Mouse (Mus musculus) limb, embryonic 14.5 days (tissue): ENCODE measurements at regions not wholly inside any gene's neighbourhood (a gene's known extent, or its start where the extent isn't known, plus 50 kb on each side); places are given as distances from the start of the nearest gene placed in this dataset.
A peak's percentile ranks its signal among the peaks of the same experiment; 100 is the strongest.

Source experiments
- ATAC-seq: fragments of 200-750 bp; cut with Nextera tagmentation; 2 replicates; pipeline ENCODE4 v1.8.0; 2017; ENCODE audit warnings: low read depth, moderate number of reproducible peaks, moderate TSS enrichment; ENCODE audit not compliant: low FRiP score
- DNase-seq: peaks from one replicate; pipeline ENCODE4 v3.0.0-alpha.2; 2015; ENCODE audit warnings: low spot score
- H3K27ac ChIP-seq: fragments of 300-500 bp; sonication (generic); replicated peaks from 2 replicates; pipeline ENCODE4 v1.5.1; 2014; ENCODE audit warnings: low read depth, mild to moderate bottlenecking, low read length, moderate library complexity, mixed read lengths
- H3K27me3 ChIP-seq: fragments of 300-500 bp; sonication (generic); 2 replicates; pipeline ENCODE4 v1.6.1; 2014; ENCODE audit warnings: low read length, mixed read lengths; ENCODE audit not compliant: control insufficient read depth, insufficient read depth
- H3K36me3 ChIP-seq: fragments of 300-500 bp; sonication (generic); 2 replicates; pipeline ENCODE4 v1.6.1; 2014; ENCODE audit warnings: mild to moderate bottlenecking, low read length, moderate library complexity, mixed read lengths; ENCODE audit not compliant: control insufficient read depth, insufficient read depth
- H3K4me1 ChIP-seq: fragments of 300-500 bp; sonication (generic); 2 replicates; pipeline ENCODE4 v1.6.1; 2014; ENCODE audit warnings: antibody characterized with exemption, low read length, mixed read lengths; ENCODE audit not compliant: control insufficient read depth, insufficient read depth
- H3K4me2 ChIP-seq: fragments of 300-500 bp; sonication (generic); replicated peaks from 2 replicates; pipeline ENCODE4 v1.6.1; 2014; ENCODE audit warnings: low read depth, mild to moderate bottlenecking, low read length, moderate library complexity; ENCODE audit not compliant: severe bottlenecking
- H3K4me3 ChIP-seq: fragments of 300-500 bp; sonication (generic); replicated peaks from 2 replicates; pipeline ENCODE4 v1.5.1; 2014; ENCODE audit warnings: low read length
- H3K9ac ChIP-seq: fragments of 300-500 bp; sonication (generic); 2 replicates; pipeline ENCODE4 v1.6.1; 2014; ENCODE audit warnings: mild to moderate bottlenecking, low read depth, low read length, moderate library complexity; ENCODE audit not compliant: severe bottlenecking
- H3K9me3 ChIP-seq: fragments of 300-500 bp; sonication (generic); 2 replicates; pipeline ENCODE4 v1.6.1; 2016; ENCODE audit warnings: low read length; ENCODE audit not compliant: control insufficient read depth
- POLR2A ChIP-seq: fragments of 200-500 bp; IDR thresholded peaks from 2 replicates; pipeline ENCODE4 v1.8.0; 2012; ENCODE audit warnings: inconsistent platforms, mild to moderate bottlenecking, moderate library complexity, borderline replicate concordance; ENCODE audit not compliant: insufficient read depth, insufficient read length; ENCODE audit errors: extremely low read depth
- WGBS: fragments of 180-500 bp; shearing (Covaris S2); extraction: QIAGEN DNeasy Blood & Tissue Kit; methylation state at CpG from one replicate; pipeline ENCODE4 v1.1.7; 2014; 5-methylcytosine and 5-hydroxymethylcytosine counted together

DNA sequence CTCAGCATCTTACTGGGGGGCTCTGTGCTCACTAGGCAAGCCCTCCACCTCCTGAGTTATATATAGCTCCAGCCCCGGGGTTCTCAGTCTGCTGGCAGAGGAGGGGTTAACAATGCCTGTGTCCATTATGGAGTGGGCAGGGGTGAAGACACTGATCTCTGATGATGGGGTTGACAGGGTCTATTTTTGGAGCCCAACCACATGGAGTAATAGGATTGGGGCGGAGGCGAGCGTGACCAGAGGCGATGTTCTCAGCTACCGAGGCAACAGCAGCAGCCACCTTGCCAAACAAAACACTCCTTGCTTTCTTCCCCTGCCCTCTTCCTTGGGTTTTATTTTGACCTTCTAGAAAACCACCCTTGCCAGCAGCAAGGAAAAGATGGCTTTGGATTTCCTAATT lies 141.1 kb upstream of the Gli2 start:
- TF ChIP-seq POLR2A = no peak
- H3K36me3 ChIP-seq = no peaks in the 10 kb centered on the region
- ATAC-seq = no peak
- no peak overlapping the region for H3K4me2 ChIP-seq
- 75% methylated on average over 6 of the region's 6 CpGs for WGBS
- H3K9me3 ChIP-seq = no peaks in the 10 kb centered on the region
- no peak overlapping the region for H3K9ac ChIP-seq
- H3K4me1 ChIP-seq = peaks cover 2% of the 10 kb centered on the region
- no peaks in the 10 kb centered on the region for H3K27me3 ChIP-seq
- no peak for DNase-seq
- no peak overlapping the region for H3K27ac ChIP-seq
- H3K4me3 ChIP-seq = no peak overlapping the region

DNA sequence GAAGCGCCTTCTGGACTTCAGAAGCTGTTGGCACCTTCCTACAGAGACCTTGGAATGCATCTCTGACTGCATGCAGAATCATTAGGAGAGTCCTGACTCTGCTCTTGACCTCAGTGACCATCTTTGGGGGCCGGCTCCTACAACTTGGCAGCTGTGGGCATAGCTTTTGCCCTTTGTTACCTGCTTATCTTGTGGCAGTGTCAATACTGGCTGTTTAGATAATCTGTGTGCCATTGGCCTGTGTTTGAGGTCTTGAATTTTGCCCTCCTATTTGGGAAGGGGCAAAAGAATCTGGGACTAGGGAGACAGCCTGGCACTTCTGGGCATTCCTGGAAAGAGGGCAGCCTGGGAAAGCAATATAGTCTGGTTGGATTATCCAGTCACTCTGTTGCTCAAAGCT lies 137.8 kb upstream of the Gli2 start:
- Histone ChIP-seq H3K4me1 (peaks cover 5% of the 10 kb centered on the region), H3K9me3 (no peaks in the 10 kb centered on the region), H3K36me3 (no peaks in the 10 kb centered on the region), H3K27me3 (0 out of 2 replicates have a peak, but pooled peaks cover 6% of the 10 kb centered on the region), H3K4me3 (no peak overlapping the region), H3K9ac (no peak overlapping the region), H3K4me2 (no peak overlapping the region), H3K27ac (no peak overlapping the region)
- ATAC-seq = no peak
- DNase-seq = no peak
- WGBS = 75% methylated on average over 2 of the region's 2 CpGs
- TF ChIP-seq POLR2A = no peak

DNA sequence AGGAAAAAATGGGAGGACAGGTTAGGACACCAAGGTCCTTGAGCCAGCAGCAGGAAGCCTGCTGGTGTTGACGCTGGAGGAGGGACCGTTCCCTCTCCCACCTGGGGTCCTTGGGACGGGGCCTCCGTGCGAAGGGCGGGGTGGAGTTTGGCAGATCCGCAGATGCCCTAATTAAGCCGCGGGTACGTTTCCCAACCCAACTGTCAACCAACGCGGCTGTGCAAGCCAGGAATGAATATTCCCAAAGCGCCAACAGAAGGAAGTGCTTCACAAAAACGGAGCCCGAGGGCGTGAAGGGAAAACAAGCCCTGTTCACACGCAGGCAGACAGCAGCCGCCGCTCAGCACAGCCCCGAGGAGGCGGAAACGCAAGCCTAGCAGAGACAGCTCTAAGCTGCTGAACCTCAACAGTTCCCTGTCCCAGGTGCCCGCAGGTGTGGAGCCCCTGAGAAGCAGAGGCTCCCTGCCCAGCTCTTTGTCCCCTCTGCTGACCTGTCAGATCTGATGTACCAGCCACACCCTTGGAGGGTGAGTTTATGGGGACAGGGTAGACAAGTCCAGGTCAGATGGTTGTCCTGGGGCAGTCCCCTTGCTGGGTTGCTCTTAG lies 136.1 kb upstream of the Gli2 start:
- H3K27me3 ChIP-seq = 0 out of 2 replicates have a peak, but pooled peaks cover 6% of the 10 kb centered on the region
- peak overlapping the region; percentile 49 for H3K4me2 ChIP-seq
- no peaks in the 10 kb centered on the region for H3K36me3 ChIP-seq
- no peak for ATAC-seq
- H3K9me3 ChIP-seq = no peaks in the 10 kb centered on the region
- WGBS = under 1% methylated on average over 23 of the region's 23 CpGs
- no peak for DNase-seq
- 0 out of 2 replicates have a peak overlapping the region, but pooled peaks have one; percentile 12 for H3K9ac ChIP-seq
- TF ChIP-seq POLR2A = no peak
- peaks cover 5% of the 10 kb centered on the region for H3K4me1 ChIP-seq
- no peak overlapping the region for H3K27ac ChIP-seq
- H3K4me3 ChIP-seq = peak overlapping the region; percentile 25

DNA sequence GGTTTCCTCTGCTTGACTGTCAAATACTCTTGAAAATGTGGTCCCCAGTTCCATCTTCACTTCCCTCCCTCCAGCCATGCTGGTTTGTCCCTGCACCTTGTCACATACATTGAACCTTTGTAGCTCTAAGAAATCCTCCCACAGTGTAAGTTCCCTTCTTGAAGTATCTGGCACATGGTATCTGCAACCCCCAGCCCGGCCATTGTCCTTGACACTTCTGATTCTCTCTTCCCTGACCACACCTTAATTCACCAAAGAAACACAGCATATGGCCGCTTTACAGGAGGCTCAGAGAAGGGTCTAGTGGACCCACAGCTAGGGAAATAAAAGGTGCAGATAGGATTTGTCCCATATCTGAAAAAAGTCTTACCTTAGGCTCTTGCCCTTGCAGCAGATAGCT lies 133.9 kb upstream of the Gli2 start:
- H3K36me3 ChIP-seq = no peaks in the 10 kb centered on the region
- no peak overlapping the region for H3K27ac ChIP-seq
- H3K9ac ChIP-seq = no peak overlapping the region
- TF ChIP-seq POLR2A = no peak
- no peak overlapping the region for H3K4me2 ChIP-seq
- no peaks in the 10 kb centered on the region for H3K9me3 ChIP-seq
- DNase-seq (no peak), ATAC-seq (no peak)
- H3K4me1 ChIP-seq = peaks cover 5% of the 10 kb centered on the region
- WGBS = 80% methylated on average over 2 of the region's 2 CpGs
- H3K27me3 ChIP-seq = 0 out of 2 replicates have a peak, but pooled peaks cover 6% of the 10 kb centered on the region
- no peak overlapping the region for H3K4me3 ChIP-seq

DNA sequence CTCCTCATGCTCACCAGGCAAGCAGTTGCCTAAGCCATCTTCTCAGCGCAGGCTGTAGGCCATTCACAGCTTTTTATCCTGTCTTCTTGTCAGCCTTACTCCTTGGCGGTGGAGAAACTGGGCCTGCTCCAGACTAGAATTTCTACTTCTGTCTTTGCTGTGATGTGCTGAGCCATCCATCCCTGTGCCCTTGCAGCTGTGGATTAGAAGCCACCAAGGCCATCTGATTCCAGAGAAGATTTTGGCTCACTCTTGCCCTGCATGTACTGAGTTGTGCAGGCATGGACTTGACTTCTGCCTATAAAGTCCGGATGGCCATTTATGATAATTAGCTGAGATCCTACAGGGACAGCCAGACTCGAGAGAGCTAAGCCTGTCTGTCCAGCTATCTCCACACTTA lies 133.4 kb upstream of the Gli2 start:
- H3K36me3 ChIP-seq = no peaks in the 10 kb centered on the region
- H3K9ac ChIP-seq = no peak overlapping the region
- ATAC-seq (no peak), DNase-seq (no peak)
- H3K4me3 ChIP-seq = no peak overlapping the region
- no peak overlapping the region for H3K27ac ChIP-seq
- no peak overlapping the region for H3K4me2 ChIP-seq
- H3K9me3 ChIP-seq = no peaks in the 10 kb centered on the region
- no peak for TF ChIP-seq POLR2A
- WGBS = 78% methylated on average over 4 of the region's 4 CpGs
- 0 out of 2 replicates have a peak, but pooled peaks cover 6% of the 10 kb centered on the region for H3K27me3 ChIP-seq
- peaks cover 5% of the 10 kb centered on the region for H3K4me1 ChIP-seq
